Mouse (Mus musculus) neural tube, embryonic 10.5 days (tissue): ENCODE measurements around the gene Rfx5.
"Not testable (repeated sequence)": the region's sequence is repeated elsewhere in the genome, so short reads cannot be mapped to it uniquely, and the experiment has no call there.

Experiments
- DNase-seq: peaks from one replicate; pipeline ENCODE4 v3.0.0-alpha.2; 2017; ENCODE audit warnings: low spot score; ENCODE audit errors: extremely low spot score

The Rfx5 gene

GRCm38 (mm10) chr3:94953764-94954616, at the start of gene Rfx5:
Gene Rfx5 (plus strand): TSS chr3:94954075.
- peak; percentile 86 for DNase-seq

GRCm38 (mm10) chr3:94904759-94905158, 49.1 kb upstream of the Rfx5 start:
- not testable (repeated sequence) for DNase-seq

GRCm38 (mm10) chr3:94906482-94906881, 47.4 kb upstream of the Rfx5 start:
- no peak for DNase-seq

- no peak for DNase-seq
Observed at GRCm38 (mm10) chr3:94911050-94911693, 42.7 kb upstream of the Rfx5 start.

- no peak for DNase-seq
Observed at GRCm38 (mm10) chr3:94913801-94914200, 40.1 kb upstream of the Rfx5 start.

GRCm38 (mm10) chr3:94915903-94916741, 37.8 kb upstream of the Rfx5 start:
- no peak for DNase-seq

GRCm38 (mm10) chr3:94917816-94918361, 36.0 kb upstream of the Rfx5 start:
- no peak for DNase-seq

GRCm38 (mm10) chr3:94918845-94919244, 35.0 kb upstream of the Rfx5 start:
- DNase-seq = no peak

GRCm38 (mm10) chr3:94921104-94921503, 32.8 kb upstream of the Rfx5 start:
- no peak for DNase-seq

GRCm38 (mm10) chr3:94922333-94922732, 31.5 kb upstream of the Rfx5 start:
- DNase-seq = no peak

- no peak for DNase-seq
Observed at GRCm38 (mm10) chr3:94924688-94925087, 29.2 kb upstream of the Rfx5 start.

GRCm38 (mm10) chr3:94926301-94926736, 27.6 kb upstream of the Rfx5 start:
- not testable (repeated sequence) for DNase-seq

- DNase-seq = not testable (repeated sequence)
Observed at GRCm38 (mm10) chr3:94928979-94929378, 24.9 kb upstream of the Rfx5 start.

- not testable (repeated sequence) for DNase-seq
Observed at GRCm38 (mm10) chr3:94930386-94931266, 23.2 kb upstream of the Rfx5 start.

GRCm38 (mm10) chr3:94931427-94932082, 22.3 kb upstream of the Rfx5 start:
- not testable (repeated sequence) for DNase-seq

GRCm38 (mm10) chr3:94932279-94932678, 21.6 kb upstream of the Rfx5 start:
- DNase-seq = not testable (repeated sequence)

GRCm38 (mm10) chr3:94932809-94933564, 20.9 kb upstream of the Rfx5 start, which contains the start of gene Selenbp1:
Gene Selenbp1 (plus strand): TSS chr3:94933056.
- DNase-seq = peak; percentile 49

GRCm38 (mm10) chr3:94933604-94934003, 20.3 kb upstream of the Rfx5 start:
- DNase-seq = not testable (repeated sequence)

GRCm38 (mm10) chr3:94934564-94934963, 19.3 kb upstream of the Rfx5 start:
- DNase-seq = not testable (repeated sequence)
